In the genomic region with DNA sequence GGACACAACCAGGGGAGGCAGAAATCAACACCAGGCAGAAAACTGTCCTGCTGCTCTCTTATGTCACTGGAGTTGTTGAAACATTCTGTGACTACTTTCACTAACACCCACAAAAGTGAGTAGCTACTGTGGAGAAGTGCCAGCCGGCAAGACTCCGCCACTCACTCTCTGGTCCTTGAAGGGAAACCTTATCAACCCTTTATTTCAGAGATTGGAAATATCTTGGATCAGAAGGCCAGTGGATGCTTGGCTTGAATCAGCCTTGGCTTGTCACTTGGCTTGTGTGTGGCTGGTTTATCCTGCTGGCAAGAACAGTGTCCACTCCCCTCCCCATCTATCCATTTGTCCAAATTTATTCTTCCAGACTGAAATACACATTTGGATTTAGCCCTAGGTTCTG, we compare ENCODE assay signal across 14 mouse cellular contexts.
A peak's percentile ranks its signal among the peaks of the same experiment; 100 is the strongest.
DNase-seq lines count a peak whose midpoint lies in the region.
"Had no signal": no experiment of that assay in that cellular context is flagged by ENCODE, and none has a peak within 500 bp of the region (broad histone marks: within the 10 kb centered on the region; RNA-seq: fewer than 3 reads in every experiment).

No protein-coding gene starts in this region.

- peak; percentile 91 for DNase-seq in heart, adult 11 months
- DNase-seq in heart, adult 8-10 months (ENCODE audit: low spot score): no peak
- peak; percentile 71 for DNase-seq in ovary, adult 18-20 months (ENCODE audit: low spot score)
- no peak for DNase-seq in ovary, postnatal 36 days (ENCODE audit: low spot score)
- DNase-seq: adrenal gland, adult 2 months; adrenal gland, adult 8-10 months; adrenal gland, postnatal 10 days; adrenal gland, postnatal 14 days; adrenal gland, postnatal 25 days; adrenal gland, postnatal 36 days; B cell, adult 2 months; cerebellum, adult 11 months; cerebellum, adult 11-12 months; cerebellum, adult 18-20 months had no signal

Comparison
In these comparisons a context has a peak if more than half of its experiments do, and no peak if none do; other contexts are left out.
1. DNase-seq: peak in heart, adult 11 months (single experiment) and ovary, adult 18-20 months (single experiment); none in heart, adult 8-10 months (single experiment) and ovary, postnatal 36 days (single experiment).